Mouse (Mus musculus) olfactory bulb, adult 2 months (tissue): Measurements from ENCODE around the gene Arid3a.

Source experiments
- CTCF ChIP-seq: fragments of 200-500 bp; IDR thresholded peaks from 2 replicates; pipeline ENCODE4 v1.5.1; 2012; ENCODE audit warnings: low read depth, mild to moderate bottlenecking, low read length, moderate library complexity; ENCODE audit not compliant: insufficient read depth
- POLR2A ChIP-seq: fragments of 200-500 bp; IDR thresholded peaks from 2 replicates; pipeline ENCODE4 v1.6.1; 2012; ENCODE audit warnings: mild to moderate bottlenecking, low read depth, low read length, moderate library complexity; ENCODE audit not compliant: insufficient read depth

GRCm38 (mm10) chr10:79940749-79941148, 13.9 kb downstream of the Arid3a start:
- TF ChIP-seq CTCF (no peak), POLR2A (no peak)
